Mouse (Mus musculus) kidney, postnatal 25 days (tissue): Measurements from ENCODE around the gene Slc8b1.
A peak's percentile ranks its signal among the peaks of the same experiment; 100 is the strongest.
"Not testable (repeated sequence)": the region's sequence is repeated elsewhere in the genome, so short reads cannot be mapped to it uniquely, and the experiment has no call there.

Experiments
- DNase-seq, 2 experiments: peaks; one replicate each; pipeline ENCODE4 v3.0.0; 2021; ENCODE audit warnings: mixed read lengths in 2 of 2

The Slc8b1 gene

GRCm38 (mm10) chr5:120497071-120497470, 13.9 kb upstream of the Slc8b1 start:
- DNase-seq: no peak

- no peak for DNase-seq
Measured at GRCm38 (mm10) chr5:120499202-120499601, 11.8 kb upstream of the Slc8b1 start.

GRCm38 (mm10) chr5:120500609-120501008, 10.4 kb upstream of the Slc8b1 start:
- not testable (repeated sequence) for DNase-seq

DNA sequence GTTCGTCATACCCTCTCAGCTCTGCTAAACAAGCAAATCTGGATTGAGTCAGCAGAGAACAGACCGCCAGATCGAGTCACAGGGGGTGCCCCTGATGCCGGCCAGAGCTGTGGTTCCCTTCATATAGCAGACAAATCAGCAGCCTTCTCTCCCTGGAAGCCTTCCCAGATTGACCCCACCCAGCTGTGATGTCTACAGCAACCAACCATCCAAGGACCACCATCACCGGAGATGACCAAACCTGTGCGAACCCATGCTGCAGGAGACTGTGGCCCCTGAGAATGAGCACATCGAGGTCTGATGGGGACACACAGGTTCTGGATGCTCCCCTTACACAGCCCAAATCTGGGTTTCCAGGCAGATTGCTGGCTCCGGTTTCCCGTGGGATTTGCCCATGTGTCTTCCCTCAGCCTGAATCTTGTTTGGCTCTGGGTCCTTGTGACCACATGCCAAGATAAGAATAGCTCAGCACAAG, 8.8 kb upstream of the Slc8b1 start:
- no peak for DNase-seq

DNA sequence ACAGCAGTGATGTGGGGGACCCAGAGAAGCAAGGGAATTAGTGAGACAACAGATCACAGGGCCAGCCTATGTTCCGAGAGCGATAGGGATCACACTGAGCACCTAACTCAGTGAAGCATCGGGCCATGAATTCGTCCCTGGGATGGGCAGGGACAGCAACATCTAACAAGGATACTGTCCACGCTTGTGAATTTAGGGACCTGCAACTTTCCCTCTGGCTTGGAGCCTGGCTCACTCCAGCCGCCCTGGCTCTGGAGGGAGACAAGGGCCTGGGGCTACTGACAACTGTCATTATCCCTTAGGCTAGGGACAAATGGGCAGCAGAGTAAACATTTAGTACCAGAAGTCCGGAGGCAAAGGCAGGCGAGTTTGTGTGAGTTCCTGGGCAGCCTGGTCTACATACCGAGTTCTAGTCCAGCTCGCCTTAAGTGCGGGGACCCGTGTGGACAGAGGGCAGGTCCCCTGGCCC, 8.3 kb upstream of the Slc8b1 start:
- DNase-seq: no peak

- peak; percentile 90 to 93 for DNase-seq
Measured at GRCm38 (mm10) chr5:120503144-120503795, 7.7 kb upstream of the Slc8b1 start, which contains the start of gene Plbd2. Gene Plbd2 (minus strand): TSS chr5:120503625.

DNA sequence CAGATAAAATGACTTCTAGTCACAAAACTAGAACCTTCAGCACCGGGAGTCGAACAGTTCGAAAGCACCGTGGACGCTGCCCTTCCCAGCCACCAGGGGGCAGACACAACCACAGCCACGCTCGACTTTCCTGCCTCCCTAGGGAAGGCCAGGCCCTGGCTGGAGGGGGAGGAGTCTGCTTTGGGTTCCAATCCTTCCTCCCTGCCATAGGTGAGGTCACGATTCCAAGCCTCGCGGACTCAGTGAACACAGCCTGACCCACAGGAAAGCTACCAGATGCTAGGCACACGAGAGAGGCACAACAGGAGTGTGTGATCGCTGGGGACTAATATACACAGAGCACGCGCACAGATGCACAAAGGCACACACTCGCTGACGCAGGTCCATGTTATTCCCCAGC, 5.6 kb upstream of the Slc8b1 start:
- peak; percentile 87 to 88 for DNase-seq

- no peak for DNase-seq
Measured at GRCm38 (mm10) chr5:120505781-120506180, 5.2 kb upstream of the Slc8b1 start.

DNA sequence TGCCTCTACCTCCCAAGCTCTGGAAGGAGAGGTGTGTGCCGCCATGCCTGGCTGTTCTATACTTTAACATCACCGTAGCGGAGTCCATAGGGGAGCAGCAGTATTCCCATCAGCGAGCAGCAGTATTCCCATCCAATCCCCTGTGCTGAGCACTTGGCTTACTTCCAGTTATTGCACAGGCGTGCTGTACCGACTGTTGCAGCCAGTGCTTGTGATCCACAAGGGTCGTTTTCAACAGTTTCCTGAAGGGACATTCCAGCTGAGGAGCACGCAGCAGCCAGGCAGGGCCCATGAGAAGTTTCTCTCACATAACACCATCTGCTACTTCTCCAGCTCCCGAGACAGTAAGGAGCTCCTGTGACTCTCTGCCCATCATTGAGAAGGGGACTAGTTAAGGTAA, 4.5 kb upstream of the Slc8b1 start:
- DNase-seq: no peak

- no peak for DNase-seq
Measured at GRCm38 (mm10) chr5:120507311-120507710, 3.7 kb upstream of the Slc8b1 start.

DNA sequence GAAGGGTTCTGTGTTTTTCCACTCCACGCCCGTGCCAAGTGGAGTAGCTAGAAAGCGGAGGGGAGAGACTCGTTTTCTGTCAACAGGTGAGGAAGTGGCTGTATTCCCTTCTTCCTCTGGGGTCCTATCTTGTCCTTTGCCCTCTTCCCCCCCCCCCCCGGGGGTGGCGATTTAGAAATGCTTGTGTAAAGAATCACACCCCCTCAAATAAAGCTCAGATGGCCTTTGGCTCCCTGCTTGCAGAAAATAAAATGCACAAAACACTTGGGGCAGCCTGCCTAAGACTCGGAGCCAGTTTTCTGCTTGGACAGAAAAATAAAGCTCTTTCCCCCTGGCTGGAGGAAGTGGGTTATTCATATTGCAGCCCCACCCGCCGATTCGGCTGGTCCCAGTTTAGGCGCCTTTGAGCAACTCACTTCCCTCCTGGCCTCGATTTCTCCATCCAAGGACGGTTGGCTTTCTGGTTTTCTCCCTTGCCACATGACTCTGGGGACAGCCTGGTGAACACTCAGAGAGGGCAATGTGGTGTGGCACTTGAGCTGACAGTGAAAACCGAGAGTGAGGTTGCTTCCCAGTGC, 764 bp downstream of the Slc8b1 start:
- DNase-seq: peak; percentile 25 to 50

- DNase-seq: peak; percentile 36 to 53
Measured at GRCm38 (mm10) chr5:120512911-120513555, 2.1 kb downstream of the Slc8b1 start.

GRCm38 (mm10) chr5:120514031-120514677, 3.2 kb downstream of the Slc8b1 start:
- DNase-seq: no peak

GRCm38 (mm10) chr5:120514754-120515153, 3.8 kb downstream of the Slc8b1 start:
- DNase-seq: peak; percentile 71 to 75

- no peak for DNase-seq
Measured at GRCm38 (mm10) chr5:120515451-120515850, 4.5 kb downstream of the Slc8b1 start.

GRCm38 (mm10) chr5:120516221-120516984, 5.4 kb downstream of the Slc8b1 start:
- DNase-seq: peak; percentile 76 to 85

- no peak for DNase-seq
Measured at GRCm38 (mm10) chr5:120517552-120517951, 6.6 kb downstream of the Slc8b1 start.

GRCm38 (mm10) chr5:120522649-120523048, 11.7 kb downstream of the Slc8b1 start:
- DNase-seq: peak; percentile 69 to 76

DNA sequence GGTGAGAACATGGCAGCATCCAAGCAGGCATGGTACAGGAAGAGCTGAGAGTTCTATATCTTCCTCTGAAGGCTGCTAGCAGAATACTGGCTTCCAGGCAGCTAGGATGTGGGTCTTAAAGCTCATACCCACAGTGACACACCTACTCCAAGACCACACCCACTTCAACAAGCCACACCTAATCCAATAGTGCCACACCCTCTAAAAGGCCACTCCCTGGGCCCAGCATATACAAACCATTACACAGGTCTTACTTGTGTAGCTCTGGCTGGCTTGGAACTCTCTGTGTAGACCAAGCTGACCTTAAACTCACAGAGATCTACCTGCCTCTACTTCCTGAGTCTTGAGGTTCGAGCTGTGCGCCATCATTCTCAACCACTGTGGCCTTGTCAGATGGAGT, 13.8 kb downstream of the Slc8b1 start:
- DNase-seq: no peak

GRCm38 (mm10) chr5:120525737-120526136, 14.8 kb downstream of the Slc8b1 start:
- no peak for DNase-seq

- DNase-seq: no peak
Measured at GRCm38 (mm10) chr5:120526311-120526710, 15.3 kb downstream of the Slc8b1 start.

DNA sequence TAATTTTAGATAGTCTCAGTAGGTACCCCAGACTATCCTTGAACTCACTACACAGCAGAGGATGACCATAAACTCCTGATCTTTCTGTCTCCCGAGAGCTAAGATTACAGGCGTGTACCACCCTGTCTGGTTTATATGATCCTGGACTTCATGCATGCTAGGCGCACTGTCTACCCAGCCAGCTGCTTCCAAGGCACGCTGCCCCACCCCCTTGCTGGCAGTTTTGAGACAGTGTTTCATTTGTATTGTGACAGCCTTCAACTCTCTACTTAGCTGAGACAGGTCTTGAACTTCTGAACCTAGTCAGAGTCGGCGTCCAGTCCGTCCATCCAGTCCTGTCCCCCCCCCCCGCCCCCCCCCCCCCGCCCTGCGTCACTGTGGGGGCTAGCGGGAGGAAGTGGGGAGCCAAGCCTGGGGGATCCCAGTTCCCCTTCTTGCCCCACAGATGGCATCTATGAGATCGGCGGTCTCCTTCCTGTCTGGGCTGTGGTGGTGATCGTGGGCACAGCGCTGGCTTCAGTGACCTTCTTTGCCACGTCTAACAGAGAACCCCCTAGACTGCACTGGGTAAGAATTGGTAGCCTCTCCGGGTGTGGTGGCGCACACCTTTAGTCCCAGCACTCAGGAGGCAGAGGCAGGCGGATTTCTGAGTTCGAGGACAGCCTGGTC, 16.5 kb downstream of the Slc8b1 start:
- no peak for DNase-seq
